Mouse (Mus musculus) bone marrow, adult 2 months (tissue): ENCODE results near the gene Rnf157.
"Not testable (repeated sequence)": the region's sequence is repeated elsewhere in the genome, so short reads cannot be mapped to it uniquely, and the experiment has no call there.

Experiments used
- CTCF ChIP-seq: fragments of 200-500 bp; IDR thresholded peaks from 2 replicates; pipeline ENCODE4 v1.5.1; 2011; ENCODE audit warnings: low read length, control low read depth; ENCODE audit not compliant: control insufficient read depth, insufficient read depth
- POLR2A ChIP-seq: fragments of 200-500 bp; IDR thresholded peaks from 2 replicates; pipeline ENCODE4 v1.6.1; 2011; ENCODE audit warnings: low read depth, mild to moderate bottlenecking, control low read depth, low read length, borderline replicate concordance; ENCODE audit not compliant: control insufficient read depth

GRCm38 (mm10) chr11:116383070-116383469 lies 29.8 kb downstream of the Rnf157 start:
- TF ChIP-seq POLR2A, CTCF: not testable (repeated sequence)
